Mouse (Mus musculus) forebrain, embryonic 11.5 days (tissue): ENCODE results near the gene Kcnd3. TPM values are rescaled to one million over a fixed set of nuclear protein-coding genes. Genes with fewer than 3 reads are reported as not detected.

Experiments
- ATAC-seq: fragments of 200-750 bp; cut with Nextera tagmentation; replicated peaks from 2 replicates; pipeline ENCODE4 v1.8.0; 2017; ENCODE audit warnings: moderate TSS enrichment; ENCODE audit not compliant: low FRiP score
- DNase-seq: peaks from one replicate; pipeline ENCODE4 v3.0.0-alpha.2; 2017; ENCODE audit warnings: low spot score
- H3K27ac ChIP-seq: fragments of 300-500 bp; sonication (generic); 2 replicates; pipeline ENCODE4 v1.5.1; 2014; ENCODE audit warnings: low read depth, low read length
- H3K27me3 ChIP-seq: fragments of 300-500 bp; sonication (generic); 2 replicates; pipeline ENCODE4 v1.6.1; 2014; ENCODE audit warnings: mild to moderate bottlenecking, low read length, mixed read lengths; ENCODE audit not compliant: control insufficient read depth, insufficient read depth
- H3K36me3 ChIP-seq: fragments of 300-500 bp; sonication (generic); 2 replicates; pipeline ENCODE4 v1.6.1; 2014; ENCODE audit warnings: mild to moderate bottlenecking, low read length, moderate library complexity, mixed read lengths; ENCODE audit not compliant: control insufficient read depth, insufficient read depth
- H3K4me1 ChIP-seq: fragments of 300-500 bp; sonication (generic); replicated peaks from 2 replicates; pipeline ENCODE4 v1.6.1; 2014; ENCODE audit warnings: low read length, mixed read lengths; ENCODE audit not compliant: control insufficient read depth, insufficient read depth
- H3K4me2 ChIP-seq: fragments of 300-500 bp; sonication (generic); 2 replicates; pipeline ENCODE4 v1.6.1; 2014; ENCODE audit warnings: low read depth, mild to moderate bottlenecking, low read length, moderate library complexity, mixed read lengths; ENCODE audit not compliant: severe bottlenecking
- H3K4me3 ChIP-seq: fragments of 300-500 bp; sonication (generic); 2 replicates; pipeline ENCODE4 v1.5.1; 2014; ENCODE audit warnings: low read depth, low read length
- H3K9ac ChIP-seq: fragments of 300-500 bp; sonication (generic); 2 replicates; pipeline ENCODE4 v1.6.1; 2014; ENCODE audit warnings: low read length
- H3K9me3 ChIP-seq: fragments of 300-500 bp; sonication (generic); 2 replicates; pipeline ENCODE4 v1.6.1; 2016; ENCODE audit warnings: low read length, mixed read lengths; ENCODE audit not compliant: control insufficient read depth
- WGBS: fragments of 180-500 bp; shearing (Covaris S2); extraction: QIAGEN DNeasy Blood & Tissue Kit; methylation state at CpG from one replicate; pipeline ENCODE4 v1.1.7; 2014; 5-methylcytosine and 5-hydroxymethylcytosine counted together
- polyA plus RNA-seq: library from polyadenylated mRNA; unstranded; fragments of >200 nt; fragmentation: Nextera tagmentation; extraction: Ambion mirVana; gene quantifications from 2 replicates; pipeline ENCODE4 v1.2.1, GENCODE M21; 2014

The Kcnd3 gene
- polyA plus RNA-seq, 1 experiment from 2014 or later, result 1.3 TPM

- peak overlapping the region; percentile 33 for H3K27ac ChIP-seq
- ATAC-seq (peak; percentile 69), DNase-seq (no peak)
- WGBS, result 39% methylated on average over 6 of the region's 6 CpGs
- no peak overlapping the region for H3K9ac ChIP-seq
- H3K9me3 ChIP-seq, result no peaks in the 10 kb centered on the region
- no peaks in the 10 kb centered on the region for H3K36me3 ChIP-seq
- H3K4me1 ChIP-seq, result peaks cover 11% of the 10 kb centered on the region
- H3K4me2 ChIP-seq, result no peak overlapping the region
- no peak overlapping the region for H3K4me3 ChIP-seq
- H3K27me3 ChIP-seq, result no peaks in the 10 kb centered on the region
Observed at GRCm38 (mm10) chr3:105569310-105569752, 117.2 kb downstream of the Kcnd3 start.

GRCm38 (mm10) chr3:105569950-105570349 lies 117.8 kb downstream of the Kcnd3 start:
- ATAC-seq, result 0 out of 2 replicates have a peak, but pooled peaks have one; percentile 14
- Histone ChIP-seq H3K9ac (no peak overlapping the region), H3K4me2 (no peak overlapping the region), H3K27ac (peak overlapping the region; percentile 33), H3K27me3 (no peaks in the 10 kb centered on the region), H3K9me3 (no peaks in the 10 kb centered on the region), H3K4me1 (peaks cover 11% of the 10 kb centered on the region), H3K4me3 (no peak overlapping the region), H3K36me3 (no peaks in the 10 kb centered on the region)
- DNase-seq, result no peak
- 74% methylated on average over 9 of the region's 9 CpGs for WGBS

- Histone ChIP-seq H3K4me1 (peaks cover 11% of the 10 kb centered on the region), H3K9ac (no peak overlapping the region), H3K4me3 (no peak overlapping the region), H3K36me3 (no peaks in the 10 kb centered on the region), H3K27me3 (no peaks in the 10 kb centered on the region), H3K4me2 (no peak overlapping the region), H3K9me3 (no peaks in the 10 kb centered on the region), H3K27ac (no peak overlapping the region)
- 48% methylated on average over 3 of the region's 3 CpGs for WGBS
- ATAC-seq (no peak), DNase-seq (no peak)
Observed at GRCm38 (mm10) chr3:105570818-105571217, 118.7 kb downstream of the Kcnd3 start.

- no peak overlapping the region for H3K9ac ChIP-seq
- WGBS, result 78% methylated on average over 1 of the region's 1 CpGs
- H3K27ac ChIP-seq, result no peak overlapping the region
- H3K4me3 ChIP-seq, result no peak overlapping the region
- ATAC-seq (no peak), DNase-seq (no peak)
- no peaks in the 10 kb centered on the region for H3K27me3 ChIP-seq
- no peak overlapping the region for H3K4me2 ChIP-seq
- H3K36me3 ChIP-seq, result no peaks in the 10 kb centered on the region
- peaks cover 11% of the 10 kb centered on the region for H3K4me1 ChIP-seq
- no peaks in the 10 kb centered on the region for H3K9me3 ChIP-seq
Observed at GRCm38 (mm10) chr3:105571944-105572343, 119.8 kb downstream of the Kcnd3 start.

- H3K27me3 ChIP-seq, result no peaks in the 10 kb centered on the region
- H3K4me3 ChIP-seq, result no peak overlapping the region
- WGBS, result 98% methylated on average over 2 of the region's 2 CpGs
- peaks cover 11% of the 10 kb centered on the region for H3K4me1 ChIP-seq
- no peak overlapping the region for H3K4me2 ChIP-seq
- no peaks in the 10 kb centered on the region for H3K9me3 ChIP-seq
- no peak overlapping the region for H3K27ac ChIP-seq
- ATAC-seq (no peak), DNase-seq (no peak)
- H3K36me3 ChIP-seq, result no peaks in the 10 kb centered on the region
- H3K9ac ChIP-seq, result no peak overlapping the region
Observed at GRCm38 (mm10) chr3:105573156-105573555, 121.0 kb downstream of the Kcnd3 start.

GRCm38 (mm10) chr3:105578320-105578719 lies 126.2 kb downstream of the Kcnd3 start:
- H3K4me3 ChIP-seq, result no peak overlapping the region
- H3K4me2 ChIP-seq, result no peak overlapping the region
- H3K27me3 ChIP-seq, result no peaks in the 10 kb centered on the region
- DNase-seq (no peak), ATAC-seq (no peak)
- H3K9me3 ChIP-seq, result no peaks in the 10 kb centered on the region
- H3K9ac ChIP-seq, result no peak overlapping the region
- H3K36me3 ChIP-seq, result no peaks in the 10 kb centered on the region
- no peak overlapping the region for H3K27ac ChIP-seq
- 81% methylated on average over 3 of the region's 3 CpGs for WGBS
- H3K4me1 ChIP-seq, result no peaks in the 10 kb centered on the region

GRCm38 (mm10) chr3:105581119-105581518 lies 129.0 kb downstream of the Kcnd3 start:
- no peak for ATAC-seq
- no peak for DNase-seq
- 69% methylated on average over 6 of the region's 6 CpGs for WGBS

GRCm38 (mm10) chr3:105585734-105586159 lies 133.6 kb downstream of the Kcnd3 start:
- ATAC-seq (peak; percentile 80), DNase-seq (peak; percentile 63)
- no peak overlapping the region for H3K4me2 ChIP-seq
- H3K9me3 ChIP-seq, result no peaks in the 10 kb centered on the region
- no peak overlapping the region for H3K9ac ChIP-seq
- H3K27me3 ChIP-seq, result no peaks in the 10 kb centered on the region
- H3K4me3 ChIP-seq, result no peak overlapping the region
- H3K4me1 ChIP-seq, result 0 out of 2 replicates have a peak, but pooled peaks cover 3% of the 10 kb centered on the region
- 27% methylated on average over 4 of the region's 4 CpGs for WGBS
- H3K27ac ChIP-seq, result no peak overlapping the region
- no peaks in the 10 kb centered on the region for H3K36me3 ChIP-seq

More at GRCm38 (mm10) chr3:105581119-105581518, 129.0 kb downstream of the Kcnd3 start:
- Histone ChIP-seq H3K9ac (no peak overlapping the region), H3K4me2 (no peak overlapping the region), H3K9me3 (no peaks in the 10 kb centered on the region), H3K27me3 (no peaks in the 10 kb centered on the region), H3K27ac (no peak overlapping the region), H3K4me3 (no peak overlapping the region), H3K36me3 (no peaks in the 10 kb centered on the region), H3K4me1 (0 out of 2 replicates have a peak, but pooled peaks cover 3% of the 10 kb centered on the region)

GRCm38 (mm10) chr3:105590056-105590672 lies 138.0 kb downstream of the Kcnd3 start:
- peak; percentile 67 for ATAC-seq
- Histone ChIP-seq H3K4me2 (no peak overlapping the region), H3K4me1 (0 out of 2 replicates have a peak, but pooled peaks cover 3% of the 10 kb centered on the region), H3K9ac (no peak overlapping the region), H3K4me3 (no peak overlapping the region), H3K27ac (peak overlapping the region; percentile 50), H3K27me3 (no peaks in the 10 kb centered on the region), H3K9me3 (no peaks in the 10 kb centered on the region), H3K36me3 (no peaks in the 10 kb centered on the region)
- DNase-seq, result peak; percentile 49
- 62% methylated on average over 15 of the region's 15 CpGs for WGBS
